Mouse (Mus musculus): ENCODE data around the gene Luzp2.

- TF ChIP-seq CTCF (IDR thresholded peaks at IDR 0.05; ENCODE audit: control insufficient read depth, insufficient read depth, insufficient read length) (no peak), MAX (IDR thresholded peaks at IDR 0.05) (no peak), USF1 (IDR thresholded peaks at IDR 0.05; ENCODE audit: low read depth) (no peak)
Measured at GRCm38 (mm10) chr7:54914030-54914429, 78.7 kb downstream of the Luzp2 start.

Measured in C2C12 (cell line).